Mouse (Mus musculus): ENCODE data around the gene Pfn3. TPM values are rescaled to one million over a fixed set of nuclear protein-coding genes. Genes with fewer than 3 reads are reported as not detected.
A peak's percentile ranks its signal among the peaks of the same experiment; 100 is the strongest.

Gene Pfn3
- polyA plus RNA-seq, 1 experiment from 2014 or later, result not detected

DNA sequence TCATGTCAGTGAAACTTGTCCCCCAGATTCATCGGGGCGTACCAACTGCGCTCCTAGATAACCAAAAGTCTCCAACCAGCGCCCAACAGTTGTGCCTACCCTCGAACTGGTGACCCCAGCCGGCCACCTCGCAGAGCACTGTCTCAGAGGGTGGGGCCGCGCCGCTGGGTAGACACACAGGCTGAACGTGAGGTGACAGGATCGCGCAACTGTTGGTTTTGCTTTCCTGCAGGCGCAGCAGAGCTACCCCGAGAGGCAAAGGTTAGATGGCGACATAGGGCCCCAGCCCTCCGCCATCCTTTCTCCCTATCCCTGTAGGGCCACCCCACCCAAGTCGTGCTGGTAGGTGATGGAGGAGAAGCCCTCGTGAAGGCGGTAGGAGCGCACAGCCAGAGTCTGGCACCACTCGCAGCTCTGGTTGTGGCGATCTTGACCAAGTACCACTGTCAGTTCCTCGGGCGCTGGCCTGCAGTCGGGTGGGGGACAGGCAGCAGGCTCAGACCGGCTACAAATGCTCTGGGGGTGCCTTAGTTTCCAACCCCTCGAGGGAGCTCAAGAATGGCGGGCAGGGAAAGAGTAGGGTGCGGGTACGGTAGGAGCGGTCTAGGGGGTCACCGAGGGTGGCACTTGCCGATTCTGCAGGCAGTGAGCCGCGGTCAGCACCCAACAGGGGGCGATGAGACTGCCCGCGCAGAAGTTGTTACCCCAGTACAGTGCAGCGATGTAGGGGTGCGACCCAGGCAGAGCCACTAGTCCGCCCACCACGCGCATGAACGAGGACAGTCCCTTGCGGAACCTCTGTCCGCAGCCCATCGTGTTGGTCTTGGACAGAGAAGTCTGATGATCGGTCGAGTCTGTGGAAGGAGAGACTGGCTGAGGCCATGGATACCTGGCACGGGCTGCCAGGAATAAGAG lies 5.2 kb upstream of the Pfn3 start:
- Histone ChIP-seq H3K36me3 (ENCODE audit: control insufficient read depth, insufficient read depth, low read length) (no peaks in the 10 kb centered on the region), H3K4me1 (ENCODE audit: control insufficient read depth, insufficient read depth, low read length) (peaks cover 5% of the 10 kb centered on the region; the same call in 1 of the 2 replicates), H3K4me3 (replicated peaks; ENCODE audit: low read depth, low read length) (no peak overlapping the region), H3K27ac (replicated peaks; ENCODE audit: low read depth, low read length) (no peak overlapping the region), H3K9ac (replicated peaks; ENCODE audit: low read length) (0 out of 2 replicates have a peak overlapping the region, but pooled peaks have one; percentile 16), H3K27me3 (ENCODE audit: control insufficient read depth, insufficient read depth, low read length) (peaks cover 32% of the 10 kb centered on the region), H3K9me3 (ENCODE audit: control insufficient read depth, low read length) (no peaks in the 10 kb centered on the region), H3K4me2 (ENCODE audit: low read length) (no peak overlapping the region)
- WGBS, result 32% methylated on average over 51 of the region's 51 CpGs
- ATAC-seq (ENCODE audit: low FRiP score, low TSS enrichment) (no peak), DNase-seq (no peak)

DNA sequence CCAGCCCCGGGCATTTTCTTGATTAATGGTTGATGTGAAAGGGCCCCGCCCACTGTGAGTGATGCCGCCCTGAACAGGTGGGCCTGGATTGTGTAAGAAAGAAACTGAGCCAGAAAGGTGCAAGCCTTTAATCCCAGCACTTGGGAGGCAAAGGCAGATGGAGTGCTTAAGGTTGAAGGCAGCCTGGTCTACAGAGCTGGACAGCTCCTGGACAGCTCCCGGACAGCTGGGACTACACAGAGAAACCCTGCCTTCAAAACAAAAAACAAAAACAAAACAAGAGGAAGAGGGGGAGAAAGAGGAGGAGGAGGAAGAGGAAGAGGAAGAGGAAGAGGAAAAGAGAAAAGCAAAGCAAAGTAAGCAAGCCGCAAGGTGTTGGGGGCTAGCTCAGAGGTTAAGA lies 4.1 kb upstream of the Pfn3 start:
- H3K9me3 ChIP-seq (ENCODE audit: control insufficient read depth, low read length), result no peaks in the 10 kb centered on the region
- ATAC-seq (ENCODE audit: low FRiP score, low TSS enrichment) (no peak), DNase-seq (no peak)
- H3K36me3 ChIP-seq (ENCODE audit: control insufficient read depth, insufficient read depth, low read length), result no peaks in the 10 kb centered on the region
- H3K4me1 ChIP-seq (ENCODE audit: control insufficient read depth, insufficient read depth, low read length), result peaks cover 5% of the 10 kb centered on the region; the same call in 1 of the 2 replicates
- WGBS, result 83% methylated on average over 5 of the region's 5 CpGs
- H3K4me3 ChIP-seq (replicated peaks; ENCODE audit: low read depth, low read length), result no peak overlapping the region
- no peak overlapping the region for H3K9ac ChIP-seq (replicated peaks; ENCODE audit: low read length)
- H3K4me2 ChIP-seq (ENCODE audit: low read length), result no peak overlapping the region
- H3K27me3 ChIP-seq (ENCODE audit: control insufficient read depth, insufficient read depth, low read length), result peaks cover 32% of the 10 kb centered on the region
- no peak overlapping the region for H3K27ac ChIP-seq (replicated peaks; ENCODE audit: low read depth, low read length)

DNA sequence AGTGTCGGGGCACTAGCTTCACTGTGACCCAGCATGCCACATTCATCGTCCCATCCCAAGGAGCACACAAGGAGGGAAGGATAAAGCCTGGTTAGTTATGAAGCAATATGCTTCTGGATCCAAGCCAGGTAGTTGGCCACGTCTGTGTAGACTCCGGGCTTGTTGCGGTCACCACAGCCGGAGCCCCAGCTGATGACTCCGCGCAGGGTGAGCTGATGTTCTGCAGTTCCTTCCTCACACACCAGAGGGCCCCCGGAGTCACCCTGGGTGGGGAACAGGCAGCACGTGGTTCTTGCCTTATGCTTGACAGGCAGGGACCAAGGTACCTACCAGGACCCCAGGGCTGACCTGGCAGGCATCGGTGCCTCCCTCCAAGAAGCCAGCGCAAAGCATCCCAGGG lies 3.0 kb upstream of the Pfn3 start:
- H3K27me3 ChIP-seq (ENCODE audit: control insufficient read depth, insufficient read depth, low read length), result peaks cover 32% of the 10 kb centered on the region
- H3K4me1 ChIP-seq (ENCODE audit: control insufficient read depth, insufficient read depth, low read length), result peaks cover 5% of the 10 kb centered on the region; the same call in 1 of the 2 replicates
- H3K9ac ChIP-seq (replicated peaks; ENCODE audit: low read length), result peak overlapping the region; percentile 28; the same call in 1 of the 2 replicates
- 9% methylated on average over 12 of the region's 12 CpGs for WGBS
- no peak overlapping the region for H3K27ac ChIP-seq (replicated peaks; ENCODE audit: low read depth, low read length)
- no peaks in the 10 kb centered on the region for H3K9me3 ChIP-seq (ENCODE audit: control insufficient read depth, low read length)
- peak overlapping the region; percentile 38 for H3K4me2 ChIP-seq (ENCODE audit: low read length)
- 0 out of 2 replicates have a peak overlapping the region, but pooled peaks have one; percentile 1 for H3K4me3 ChIP-seq (replicated peaks; ENCODE audit: low read depth, low read length)
- DNase-seq, result peak; percentile 88
- ATAC-seq (ENCODE audit: low FRiP score, low TSS enrichment), result peak; percentile 65
- no peaks in the 10 kb centered on the region for H3K36me3 ChIP-seq (ENCODE audit: control insufficient read depth, insufficient read depth, low read length)

DNA sequence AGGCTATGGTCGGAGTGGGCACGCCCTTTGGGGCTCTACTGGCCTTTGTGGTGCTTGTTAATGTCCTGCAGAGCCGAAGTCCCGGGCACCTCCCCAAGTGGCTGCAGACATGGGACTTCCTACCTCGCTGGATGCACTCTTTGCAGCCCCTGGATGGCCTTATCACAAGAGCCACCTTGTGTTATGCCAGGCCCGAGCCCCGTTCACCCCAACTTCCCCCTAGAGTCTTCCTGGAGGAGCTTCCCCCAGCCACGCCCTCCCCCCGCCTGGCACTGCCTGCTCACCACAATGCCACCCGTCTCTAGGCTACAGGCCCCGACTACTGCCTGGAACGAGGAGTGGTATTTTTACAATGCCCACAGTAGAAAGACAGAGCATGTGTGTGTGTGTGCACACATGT lies 1.7 kb downstream of the Pfn3 start:
- WGBS, result 85% methylated on average over 12 of the region's 12 CpGs

DNA sequence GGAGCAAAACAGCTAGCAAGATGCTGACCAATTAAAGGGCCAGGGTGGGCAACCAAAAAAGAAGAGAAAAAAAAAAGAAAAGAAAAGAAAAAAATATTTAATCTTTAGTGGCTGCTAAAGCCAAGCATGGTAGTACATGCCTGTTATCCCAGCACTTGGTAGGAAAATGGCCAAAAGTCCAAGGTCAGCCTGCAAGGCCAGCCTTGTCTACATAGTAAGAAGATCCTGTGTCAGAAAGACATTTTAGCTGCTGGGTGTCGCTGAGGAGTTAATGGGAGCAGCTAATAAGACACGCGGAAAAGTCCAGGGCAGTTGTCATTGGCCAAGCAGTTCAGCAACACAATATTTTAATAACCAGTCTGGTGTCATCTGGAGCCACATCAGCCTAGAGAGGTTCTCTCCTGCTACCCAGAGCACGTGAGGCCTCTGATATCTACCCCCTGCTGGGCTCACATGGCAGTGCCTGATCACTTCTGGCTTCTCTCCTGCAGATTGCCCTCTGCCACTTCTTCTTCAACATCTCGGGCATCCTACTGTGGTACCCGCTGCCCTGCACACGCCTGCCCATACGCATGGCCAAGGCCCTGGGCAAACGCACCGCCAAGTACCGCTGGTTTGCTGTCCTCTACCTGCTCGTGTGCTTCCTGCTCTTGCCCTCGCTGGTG lies 2.3 kb downstream of the Pfn3 start:
- WGBS, result 88% methylated on average over 13 of the region's 13 CpGs
- H3K4me1 ChIP-seq (ENCODE audit: control insufficient read depth, insufficient read depth, low read length), result no peaks in the 10 kb centered on the region
- ATAC-seq (ENCODE audit: low FRiP score, low TSS enrichment), result no peak

More for the DNA sequence above, 1.7 kb downstream of the Pfn3 start:
- no peaks in the 10 kb centered on the region for H3K4me1 ChIP-seq (ENCODE audit: control insufficient read depth, insufficient read depth, low read length)
- H3K36me3 ChIP-seq (ENCODE audit: control insufficient read depth, insufficient read depth, low read length), result no peaks in the 10 kb centered on the region
- no peak for ATAC-seq (ENCODE audit: low FRiP score, low TSS enrichment)
- H3K27ac ChIP-seq (replicated peaks; ENCODE audit: low read depth, low read length), result no peak overlapping the region
- H3K9me3 ChIP-seq (ENCODE audit: control insufficient read depth, low read length), result no peaks in the 10 kb centered on the region
- no peak overlapping the region for H3K4me2 ChIP-seq (ENCODE audit: low read length)
- no peak overlapping the region for H3K4me3 ChIP-seq (replicated peaks; ENCODE audit: low read depth, low read length)
- H3K27me3 ChIP-seq (ENCODE audit: control insufficient read depth, insufficient read depth, low read length), result no peaks in the 10 kb centered on the region
- no peak for DNase-seq
- no peak overlapping the region for H3K9ac ChIP-seq (replicated peaks; ENCODE audit: low read length)

DNA sequence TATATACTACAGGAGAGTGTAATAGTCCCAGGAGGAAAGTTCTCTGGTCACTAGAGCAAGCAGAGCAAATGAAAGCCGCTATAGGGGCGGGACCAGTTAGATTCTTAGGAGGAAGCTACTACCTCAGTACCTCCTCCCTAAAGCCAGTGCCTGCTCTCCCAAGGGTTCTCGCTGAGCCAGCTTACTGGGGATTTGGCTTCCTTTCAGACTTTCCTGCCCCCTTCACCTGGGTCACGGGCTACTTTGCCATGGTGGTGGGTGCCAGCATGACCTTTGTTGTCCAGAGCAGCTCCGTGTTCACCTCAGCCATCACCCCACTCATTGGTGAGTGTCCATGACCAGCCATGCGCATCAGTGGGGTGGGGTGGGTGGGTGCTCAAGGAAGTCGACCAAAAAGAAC lies 3.2 kb downstream of the Pfn3 start:
- DNase-seq, result no peak
- H3K4me3 ChIP-seq (replicated peaks; ENCODE audit: low read depth, low read length), result no peak overlapping the region
- H3K27me3 ChIP-seq (ENCODE audit: control insufficient read depth, insufficient read depth, low read length), result no peaks in the 10 kb centered on the region
- no peak for ATAC-seq (ENCODE audit: low FRiP score, low TSS enrichment)
- H3K36me3 ChIP-seq (ENCODE audit: control insufficient read depth, insufficient read depth, low read length), result no peaks in the 10 kb centered on the region
- 73% methylated on average over 7 of the region's 7 CpGs for WGBS
- H3K4me1 ChIP-seq (ENCODE audit: control insufficient read depth, insufficient read depth, low read length), result no peaks in the 10 kb centered on the region
- H3K9ac ChIP-seq (replicated peaks; ENCODE audit: low read length), result no peak overlapping the region
- no peak overlapping the region for H3K4me2 ChIP-seq (ENCODE audit: low read length)
- no peak overlapping the region for H3K27ac ChIP-seq (replicated peaks; ENCODE audit: low read depth, low read length)
- H3K9me3 ChIP-seq (ENCODE audit: control insufficient read depth, low read length), result no peaks in the 10 kb centered on the region

More for the DNA sequence above, 2.3 kb downstream of the Pfn3 start:
- no peaks in the 10 kb centered on the region for H3K36me3 ChIP-seq (ENCODE audit: control insufficient read depth, insufficient read depth, low read length)
- no peak overlapping the region for H3K4me2 ChIP-seq (ENCODE audit: low read length)
- H3K9me3 ChIP-seq (ENCODE audit: control insufficient read depth, low read length), result no peaks in the 10 kb centered on the region
- H3K27me3 ChIP-seq (ENCODE audit: control insufficient read depth, insufficient read depth, low read length), result no peaks in the 10 kb centered on the region
- no peak overlapping the region for H3K9ac ChIP-seq (replicated peaks; ENCODE audit: low read length)
- no peak overlapping the region for H3K27ac ChIP-seq (replicated peaks; ENCODE audit: low read depth, low read length)
- H3K4me3 ChIP-seq (replicated peaks; ENCODE audit: low read depth, low read length), result no peak overlapping the region
- no peak for DNase-seq

DNA sequence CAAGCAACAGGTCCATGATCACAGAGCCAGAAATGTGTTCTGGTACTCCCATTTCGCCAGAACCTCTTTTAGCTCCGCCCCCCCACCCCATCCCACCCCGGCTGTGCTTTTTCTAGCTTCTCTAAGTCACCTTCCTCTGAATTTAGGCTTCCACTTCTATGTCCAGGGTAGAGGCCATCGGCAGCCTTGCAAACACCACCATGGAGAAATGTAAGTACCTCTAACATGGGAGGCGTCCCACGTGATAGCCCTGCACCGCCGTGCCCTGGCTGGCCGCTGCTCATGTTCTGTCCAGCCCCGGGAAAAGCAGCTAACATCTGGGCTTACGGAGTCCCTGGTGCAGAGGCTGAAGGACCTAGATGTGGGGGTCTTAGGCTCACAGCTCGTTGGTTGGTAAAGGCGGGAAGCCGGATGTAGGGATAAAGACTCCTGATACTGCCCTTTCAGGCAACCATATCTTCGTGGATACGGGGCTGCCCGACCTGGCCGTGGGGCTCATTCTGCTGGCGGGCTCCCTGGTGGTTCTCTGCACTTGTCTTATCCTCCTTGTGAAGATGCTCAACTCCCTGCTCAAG lies 6.4 kb downstream of the Pfn3 start:
- H3K27me3 ChIP-seq (ENCODE audit: control insufficient read depth, insufficient read depth, low read length), result no peaks in the 10 kb centered on the region
- no peak overlapping the region for H3K9ac ChIP-seq (replicated peaks; ENCODE audit: low read length)
- ATAC-seq (ENCODE audit: low FRiP score, low TSS enrichment) (no peak), DNase-seq (no peak)
- WGBS, result 86% methylated on average over 19 of the region's 19 CpGs
- peaks cover 8% of the 10 kb centered on the region for H3K4me1 ChIP-seq (ENCODE audit: control insufficient read depth, insufficient read depth, low read length)
- no peak overlapping the region for H3K4me3 ChIP-seq (replicated peaks; ENCODE audit: low read depth, low read length)
- no peak overlapping the region for H3K27ac ChIP-seq (replicated peaks; ENCODE audit: low read depth, low read length)
- no peaks in the 10 kb centered on the region for H3K9me3 ChIP-seq (ENCODE audit: control insufficient read depth, low read length)
- H3K36me3 ChIP-seq (ENCODE audit: control insufficient read depth, insufficient read depth, low read length), result no peaks in the 10 kb centered on the region
- no peak overlapping the region for H3K4me2 ChIP-seq (ENCODE audit: low read length)

DNA sequence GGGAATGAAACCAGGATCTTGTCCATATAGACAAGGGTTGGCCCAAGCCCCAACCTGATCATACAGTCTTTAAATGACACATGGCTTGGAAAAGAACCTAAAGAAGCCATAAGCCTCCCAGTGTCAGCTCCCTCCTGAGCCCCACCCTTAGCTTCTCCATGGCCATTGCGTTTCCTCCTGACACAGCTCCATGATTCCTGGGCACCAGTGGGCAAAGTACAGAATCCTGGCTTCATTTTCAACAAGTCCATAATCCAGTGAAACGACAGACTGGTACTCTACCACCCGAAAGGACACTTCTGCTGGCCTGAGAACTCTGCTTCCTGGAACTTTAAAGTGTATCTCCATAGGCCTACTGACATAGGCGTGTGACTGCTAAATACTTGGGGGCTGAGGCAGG lies 7.7 kb downstream of the Pfn3 start:
- Histone ChIP-seq H3K27ac (replicated peaks; ENCODE audit: low read depth, low read length) (no peak overlapping the region), H3K4me3 (replicated peaks; ENCODE audit: low read depth, low read length) (no peak overlapping the region), H3K9ac (replicated peaks; ENCODE audit: low read length) (no peak overlapping the region), H3K4me1 (ENCODE audit: control insufficient read depth, insufficient read depth, low read length) (peaks cover 8% of the 10 kb centered on the region), H3K27me3 (ENCODE audit: control insufficient read depth, insufficient read depth, low read length) (no peaks in the 10 kb centered on the region), H3K4me2 (ENCODE audit: low read length) (no peak overlapping the region), H3K9me3 (ENCODE audit: control insufficient read depth, low read length) (no peaks in the 10 kb centered on the region), H3K36me3 (ENCODE audit: control insufficient read depth, insufficient read depth, low read length) (no peaks in the 10 kb centered on the region)
- WGBS, result 92% methylated on average over 4 of the region's 4 CpGs
- ATAC-seq (ENCODE audit: low FRiP score, low TSS enrichment) (no peak), DNase-seq (no peak)
